Mouse (Mus musculus) cortical plate, adult 2 months (tissue): ENCODE results near the gene Gm21905.

Experiments
- CTCF ChIP-seq: fragments of 200-500 bp; IDR thresholded peaks from 2 replicates; pipeline ENCODE4 v1.5.1; 2011; ENCODE audit warnings: mild to moderate bottlenecking, control low read depth, low read length; ENCODE audit not compliant: insufficient read depth; ENCODE audit errors: extremely low read depth
- POLR2A ChIP-seq: fragments of 200-500 bp; IDR thresholded peaks from 2 replicates; pipeline ENCODE4 v1.6.1; 2011; ENCODE audit warnings: mild to moderate bottlenecking, low read length, control low read depth; ENCODE audit not compliant: insufficient read depth; ENCODE audit errors: extremely low read depth

DNA sequence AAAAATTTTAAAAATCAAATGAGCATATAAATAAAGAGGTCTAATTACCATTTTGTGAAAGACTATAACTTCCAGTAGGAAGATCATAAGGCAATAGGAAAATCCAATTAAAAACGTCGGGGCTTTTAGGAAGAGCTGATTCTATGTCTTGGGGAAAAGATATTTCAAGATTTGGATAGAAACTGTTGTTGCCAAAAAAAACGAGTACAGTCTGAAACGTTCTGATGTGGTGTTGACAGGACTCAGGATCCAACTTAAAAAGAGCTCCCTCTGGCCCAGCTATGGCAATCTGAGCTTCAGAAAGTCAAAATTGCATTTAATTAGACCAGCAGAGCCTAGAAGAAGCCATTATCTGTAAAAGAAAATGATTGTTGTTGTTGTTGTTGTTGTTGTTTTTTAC, 7.9 kb upstream of the Gm21905 start:
- TF ChIP-seq POLR2A (no peak), CTCF (no peak)
